Mouse (Mus musculus): ENCODE data around the gene Ptpro. TPM values are rescaled to one million over a fixed set of nuclear protein-coding genes. Genes with fewer than 3 reads are reported as not detected.

Gene Ptpro
- total RNA-seq, 2 experiments from 2014 or later = 43.6 to 45.4 TPM

DNA sequence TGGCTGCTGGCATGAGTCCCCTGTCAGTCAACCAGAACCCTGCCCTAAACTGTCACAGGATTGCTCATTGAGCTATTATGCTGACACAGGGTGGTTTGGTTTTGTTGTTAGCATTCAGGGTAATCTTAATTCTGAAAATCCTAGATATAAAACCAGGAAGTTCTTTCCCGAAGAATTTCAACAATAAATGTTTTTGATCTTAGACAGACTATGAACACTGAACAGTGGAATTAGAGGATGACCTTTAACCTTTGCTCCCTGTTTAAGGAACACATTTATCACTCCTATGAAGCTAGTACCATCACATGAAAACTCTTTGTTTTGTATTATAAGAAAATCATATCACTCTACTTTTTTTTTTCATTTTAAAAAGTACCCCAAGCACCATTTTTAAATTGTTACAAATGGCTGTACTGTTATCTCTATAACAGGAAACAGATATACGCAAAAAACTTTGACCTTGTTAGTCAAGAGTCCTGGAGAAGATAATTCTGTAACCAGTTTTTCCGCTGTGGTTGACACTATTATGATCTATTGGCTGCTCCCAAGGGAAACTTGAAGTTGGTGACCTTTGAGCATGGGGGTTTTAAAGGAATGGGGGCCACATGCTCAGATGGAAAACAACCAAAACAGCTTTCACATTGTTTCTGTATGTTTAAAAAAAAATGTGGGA lies 253.6 kb downstream of the Ptpro start:
- DNase-seq (ENCODE audit: low spot score in 2 of 2) = no peak
- Histone ChIP-seq H3K27ac (no peak overlapping the region), H3K4me3 (no peak overlapping the region)
- TF ChIP-seq CTCF (conservative IDR thresholded peaks at IDR 0.05) = no peak

- no peak overlapping the region for H3K27ac ChIP-seq
- TF ChIP-seq CTCF (conservative IDR thresholded peaks at IDR 0.05) = no peak
- no peak overlapping the region for H3K4me3 ChIP-seq
- DNase-seq (ENCODE audit: low spot score in 2 of 2) = no peak
These were observed 254.4 kb downstream of the Ptpro start for GRCm38 (mm10) chr6:137506563-137506962.

GRCm38 (mm10) chr6:137508936-137509335 lies 256.8 kb downstream of the Ptpro start:
- no peak overlapping the region for H3K27ac ChIP-seq
- no peak for TF ChIP-seq CTCF (conservative IDR thresholded peaks at IDR 0.05)
- no peak for DNase-seq (ENCODE audit: low spot score in 2 of 2)
- no peak overlapping the region for H3K4me3 ChIP-seq

DNA sequence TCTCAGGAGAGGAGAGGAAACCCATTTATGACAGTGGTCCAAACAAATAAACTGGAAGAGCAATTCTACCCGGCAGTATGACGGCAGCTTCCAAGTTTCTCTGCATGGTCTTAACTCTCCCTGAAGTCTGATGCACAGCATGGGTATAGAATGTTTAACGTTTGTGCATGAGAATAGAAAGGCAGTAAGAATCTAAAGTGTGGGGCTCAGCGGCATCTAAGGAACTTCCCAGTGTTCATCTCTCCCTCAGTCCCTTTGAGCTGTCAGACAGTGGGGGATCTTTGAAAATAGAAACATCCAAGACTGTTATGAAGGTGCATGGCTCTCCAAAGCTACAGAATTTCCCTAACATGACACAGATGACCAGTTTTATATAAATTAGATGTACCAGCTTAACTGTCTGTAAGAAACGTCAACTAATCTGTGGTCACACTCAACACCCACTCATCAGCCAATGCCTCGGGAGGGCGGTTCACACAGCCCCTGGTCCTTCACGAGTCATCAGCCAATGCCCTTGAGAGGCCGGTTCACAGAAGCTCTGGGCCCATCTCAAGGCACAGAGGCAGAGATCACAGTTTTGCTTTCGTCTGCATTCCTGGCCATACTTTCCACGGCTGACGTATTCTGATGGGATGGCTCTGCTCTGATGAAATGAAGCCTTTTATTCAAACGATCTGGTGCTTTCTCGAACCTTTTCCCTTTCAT lies 257.4 kb downstream of the Ptpro start:
- H3K27ac ChIP-seq = no peak overlapping the region
- DNase-seq (ENCODE audit: low spot score in 2 of 2) = no peak
- TF ChIP-seq CTCF (conservative IDR thresholded peaks at IDR 0.05) = no peak
- H3K4me3 ChIP-seq = no peak overlapping the region

- Histone ChIP-seq H3K4me3 (no peak overlapping the region), H3K27ac (no peak overlapping the region)
- DNase-seq (ENCODE audit: low spot score in 2 of 2) = no peak
- TF ChIP-seq CTCF (conservative IDR thresholded peaks at IDR 0.05) = no peak
These were observed 260.6 kb downstream of the Ptpro start for GRCm38 (mm10) chr6:137512753-137513152.

Other genes with a start within 250 kb of the Ptpro start
- gene Rerg, start 81.8 kb upstream of the Ptpro start, total RNA-seq (2021) = 10 to 100 TPM; 36.9 to 41.8 TPM